Mouse (Mus musculus) midbrain, embryonic 16.5 days (tissue): ENCODE data around the gene Golm1. TPM values are rescaled to one million over a fixed set of nuclear protein-coding genes. Genes with fewer than 3 reads are reported as not detected.

Source experiments
- ATAC-seq: fragments of 200-750 bp; cut with Nextera tagmentation; 2 replicates; pipeline ENCODE4 v1.8.0; 2017; ENCODE audit warnings: moderate TSS enrichment
- H3K27ac ChIP-seq: fragments of 300-500 bp; sonication (generic); 2 replicates; pipeline ENCODE4 v1.5.1; 2014; ENCODE audit warnings: mild to moderate bottlenecking, low read length, mixed read lengths
- H3K27me3 ChIP-seq: fragments of 300-500 bp; sonication (generic); 2 replicates; pipeline ENCODE4 v1.6.1; 2014; ENCODE audit warnings: low read depth, low read length, mixed read lengths; ENCODE audit not compliant: control insufficient read depth, insufficient read depth
- H3K36me3 ChIP-seq: fragments of 300-500 bp; sonication (generic); 2 replicates; pipeline ENCODE4 v1.6.1; 2014; ENCODE audit warnings: mild to moderate bottlenecking, low read length, moderate library complexity, mixed read lengths; ENCODE audit not compliant: control insufficient read depth, insufficient read depth
- H3K4me1 ChIP-seq: fragments of 300-500 bp; sonication (generic); 2 replicates; pipeline ENCODE4 v1.6.1; 2014; ENCODE audit warnings: mild to moderate bottlenecking, low read length, mixed read lengths; ENCODE audit not compliant: control insufficient read depth, insufficient read depth
- H3K4me2 ChIP-seq: fragments of 300-500 bp; sonication (generic); 2 replicates; pipeline ENCODE4 v1.6.1; 2014; ENCODE audit warnings: mild to moderate bottlenecking, low read length, mixed read lengths
- H3K4me3 ChIP-seq: fragments of 300-500 bp; sonication (generic); 2 replicates; pipeline ENCODE4 v1.5.1; 2014; ENCODE audit warnings: low read depth, mild to moderate bottlenecking, low read length, moderate library complexity, mixed read lengths
- H3K9ac ChIP-seq: fragments of 300-500 bp; sonication (generic); 2 replicates; pipeline ENCODE4 v1.6.1; 2014; ENCODE audit warnings: low read depth, low read length, mixed read lengths
- H3K9me3 ChIP-seq: fragments of 300-500 bp; sonication (generic); replicated peaks from 2 replicates; pipeline ENCODE4 v1.6.1; 2014; ENCODE audit warnings: mild to moderate bottlenecking, low read length, mixed read lengths; ENCODE audit not compliant: control insufficient read depth, poor library complexity, severe bottlenecking
- WGBS: fragments of 180-500 bp; shearing (Covaris S2); extraction: QIAGEN DNeasy Blood & Tissue Kit; methylation state at CpG from one replicate; pipeline ENCODE4 v1.1.7; 2014; 5-methylcytosine and 5-hydroxymethylcytosine counted together
- polyA plus RNA-seq: library from polyadenylated mRNA; unstranded; fragments of >200 nt; fragmentation: Nextera tagmentation; extraction: Ambion mirVana; gene quantifications from 2 replicates; pipeline ENCODE4 v1.2.1, GENCODE M21; 2015

The Golm1 gene
- polyA plus RNA-seq, 1 experiment from 2014 or later: 18.4 TPM

- WGBS: 85% methylated on average over 3 of the region's 3 CpGs
- no peak overlapping the region for H3K4me3 ChIP-seq
These were observed 9.6 kb upstream of the Golm1 start for GRCm38 (mm10) chr13:59685236-59685635.

DNA sequence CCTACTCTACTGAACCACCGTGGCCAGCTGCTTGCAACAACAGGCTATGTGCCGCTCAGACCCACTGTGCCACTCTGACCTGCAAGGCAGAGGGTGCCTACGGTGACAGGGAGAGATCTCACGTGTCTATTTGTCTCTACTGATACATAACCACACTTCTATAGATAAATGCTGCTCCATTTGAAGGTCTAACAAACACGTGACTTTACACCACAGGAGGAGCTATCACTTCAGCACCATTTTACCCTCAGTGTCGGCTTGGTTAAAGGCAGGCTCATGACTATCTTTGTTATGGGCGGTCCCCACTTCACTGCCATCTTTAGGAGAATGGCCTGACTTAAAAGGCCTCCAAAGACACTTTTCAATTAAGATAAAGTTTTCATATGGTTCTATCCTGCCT lies 7.0 kb upstream of the Golm1 start:
- 36% methylated on average over 7 of the region's 7 CpGs for WGBS
- Histone ChIP-seq H3K4me1 (no peaks in the 10 kb centered on the region), H3K4me3 (no peak overlapping the region), H3K36me3 (no peaks in the 10 kb centered on the region), H3K9ac (no peak overlapping the region), H3K27me3 (no peaks in the 10 kb centered on the region), H3K27ac (no peak overlapping the region), H3K4me2 (no peak overlapping the region), H3K9me3 (no peaks in the 10 kb centered on the region)
- ATAC-seq: no peak

More at GRCm38 (mm10) chr13:59685236-59685635, 9.6 kb upstream of the Golm1 start:
- Histone ChIP-seq H3K9ac (no peak overlapping the region), H3K27ac (no peak overlapping the region), H3K27me3 (no peaks in the 10 kb centered on the region), H3K4me2 (no peak overlapping the region), H3K9me3 (no peaks in the 10 kb centered on the region), H3K36me3 (no peaks in the 10 kb centered on the region), H3K4me1 (no peaks in the 10 kb centered on the region)
- ATAC-seq: no peak

- Histone ChIP-seq H3K4me1 (peaks cover under 1% of the 10 kb centered on the region; the same call in 1 of the 2 replicates), H3K27me3 (no peaks in the 10 kb centered on the region), H3K9me3 (no peaks in the 10 kb centered on the region), H3K27ac (no peak overlapping the region), H3K36me3 (no peaks in the 10 kb centered on the region), H3K4me2 (no peak overlapping the region), H3K9ac (no peak overlapping the region), H3K4me3 (no peak overlapping the region)
- 77% methylated on average over 4 of the region's 4 CpGs for WGBS
- ATAC-seq: no peak
These were observed 4.3 kb upstream of the Golm1 start for GRCm38 (mm10) chr13:59679908-59680307.

- H3K9me3 ChIP-seq: no peaks in the 10 kb centered on the region
- no peak overlapping the region for H3K4me3 ChIP-seq
- H3K27me3 ChIP-seq: no peaks in the 10 kb centered on the region
- H3K36me3 ChIP-seq: no peaks in the 10 kb centered on the region
- no peak overlapping the region for H3K27ac ChIP-seq
- no peak overlapping the region for H3K4me2 ChIP-seq
- 71% methylated on average over 4 of the region's 4 CpGs for WGBS
- ATAC-seq: no peak
- H3K4me1 ChIP-seq: peaks cover 5% of the 10 kb centered on the region
- no peak overlapping the region for H3K9ac ChIP-seq
These were observed 3.7 kb upstream of the Golm1 start for GRCm38 (mm10) chr13:59679306-59679705.

- no peak overlapping the region for H3K4me2 ChIP-seq
These were observed 962 bp upstream of the Golm1 start for GRCm38 (mm10) chr13:59676316-59677229.

GRCm38 (mm10) chr13:59674761-59675150 lies 855 bp downstream of the Golm1 start:
- 0% methylated on average over 13 of the region's 13 CpGs for WGBS
- H3K36me3 ChIP-seq: no peaks in the 10 kb centered on the region
- peak overlapping the region; percentile 68 for H3K4me3 ChIP-seq
- H3K4me2 ChIP-seq: peak overlapping the region; percentile 82
- H3K27ac ChIP-seq: peak overlapping the region; percentile 74
- peak overlapping the region; percentile 80; the same call in 1 of the 2 replicates for H3K9ac ChIP-seq
- H3K4me1 ChIP-seq: peaks cover 19% of the 10 kb centered on the region
- ATAC-seq: 0 out of 2 replicates have a peak, but pooled peaks have one; percentile 49
- H3K9me3 ChIP-seq: no peaks in the 10 kb centered on the region
- no peaks in the 10 kb centered on the region for H3K27me3 ChIP-seq

More at GRCm38 (mm10) chr13:59676316-59677229, 962 bp upstream of the Golm1 start:
- Histone ChIP-seq H3K9ac (no peak overlapping the region), H3K4me1 (peaks cover 19% of the 10 kb centered on the region), H3K9me3 (no peaks in the 10 kb centered on the region), H3K27ac (no peak overlapping the region), H3K36me3 (no peaks in the 10 kb centered on the region), H3K27me3 (no peaks in the 10 kb centered on the region), H3K4me3 (no peak overlapping the region)
- ATAC-seq: no peak
- 79% methylated on average over 12 of the region's 12 CpGs for WGBS

- Histone ChIP-seq H3K9ac (peak overlapping the region; percentile 35; the same call in 1 of the 2 replicates), H3K36me3 (no peaks in the 10 kb centered on the region), H3K27me3 (no peaks in the 10 kb centered on the region), H3K4me3 (peak overlapping the region; percentile 68), H3K9me3 (no peaks in the 10 kb centered on the region), H3K4me2 (peak overlapping the region; percentile 82), H3K4me1 (peaks cover 19% of the 10 kb centered on the region), H3K27ac (no peak overlapping the region)
- 6% methylated on average over 3 of the region's 3 CpGs for WGBS
- no peak for ATAC-seq
These were observed 1.4 kb downstream of the Golm1 start for GRCm38 (mm10) chr13:59674215-59674614.

- H3K27me3 ChIP-seq: no peaks in the 10 kb centered on the region
- peak overlapping the region; percentile 35 for H3K4me2 ChIP-seq
- H3K4me1 ChIP-seq: peaks cover 19% of the 10 kb centered on the region
- H3K27ac ChIP-seq: no peak overlapping the region
- peak overlapping the region; percentile 42; the same call in 1 of the 2 replicates for H3K9ac ChIP-seq
- 11% methylated on average over 7 of the region's 7 CpGs for WGBS
- no peak overlapping the region for H3K4me3 ChIP-seq
- ATAC-seq: no peak
- H3K36me3 ChIP-seq: no peaks in the 10 kb centered on the region
- H3K9me3 ChIP-seq: no peaks in the 10 kb centered on the region
These were observed 2.0 kb downstream of the Golm1 start for GRCm38 (mm10) chr13:59673597-59673996.

GRCm38 (mm10) chr13:59672248-59672647 lies 3.4 kb downstream of the Golm1 start:
- H3K27me3 ChIP-seq: no peaks in the 10 kb centered on the region
- no peaks in the 10 kb centered on the region for H3K36me3 ChIP-seq
- no peak overlapping the region for H3K9ac ChIP-seq
- H3K4me3 ChIP-seq: no peak overlapping the region
- H3K4me2 ChIP-seq: no peak overlapping the region
- H3K4me1 ChIP-seq: peaks cover 19% of the 10 kb centered on the region
- H3K9me3 ChIP-seq: no peaks in the 10 kb centered on the region
- no peak for ATAC-seq
- WGBS: 76% methylated on average over 6 of the region's 6 CpGs
- no peak overlapping the region for H3K27ac ChIP-seq
